Comparison of ENCODE assay signal across 8 mouse cellular contexts in genomic region chr7:19319906-19320305, GRCm38 (mm10). TPM values are rescaled to one million over a fixed set of nuclear protein-coding genes. Genes with fewer than 3 reads are reported as not detected.
DNase-seq lines count a peak whose midpoint lies in the region; ATAC-seq and TF ChIP-seq lines count a peak whose summit lies in the region.

No protein-coding gene starts in this region.

- H3K4me1 ChIP-seq in bone marrow macrophage, adult 2 months (ENCODE audit: control insufficient read depth, insufficient read depth, low read length) = peaks cover 49% of the 10 kb centered on the region
- peaks cover 17% of the 10 kb centered on the region for H3K4me1 ChIP-seq in embryonic facial prominence, embryonic 15.5 days
- H3K4me1 ChIP-seq in limb, embryonic 15.5 days = peaks cover 10% of the 10 kb centered on the region
- H3K4me1 ChIP-seq in midbrain, postnatal 0 days (ENCODE audit: insufficient read depth, low read length) = peaks cover 5% of the 10 kb centered on the region; the same call in 1 of the 2 replicates

- WGBS in embryonic facial prominence, embryonic 15.5 days = under 1% methylated on average over 41 of the region's 41 CpGs
- under 1% methylated on average over 41 of the region's 41 CpGs for WGBS in limb, embryonic 15.5 days
- WGBS in midbrain, postnatal 0 days = 0% methylated on average over 31 of the region's 41 CpGs

- peak overlapping the region; percentile 90 for H3K4me2 ChIP-seq in embryonic facial prominence, embryonic 15.5 days (replicated peaks)
- peak overlapping the region; percentile 87 for H3K4me2 ChIP-seq in limb, embryonic 15.5 days
- peak overlapping the region; percentile 79 for H3K4me2 ChIP-seq in midbrain, postnatal 0 days (ENCODE audit: low read depth, low read length, poor library complexity, severe bottlenecking)

- ATAC-seq in embryonic facial prominence, embryonic 15.5 days (ENCODE audit: insufficient number of reproducible peaks, low FRiP score, low TSS enrichment, low read depth) = peak; percentile 89
- ATAC-seq in limb, embryonic 15.5 days (ENCODE audit: insufficient number of reproducible peaks, low FRiP score, low TSS enrichment, low read depth) = peak; percentile 89
- peak; percentile 94 for ATAC-seq in midbrain, postnatal 0 days (ENCODE audit: low FRiP score)

- peaks cover 14% of the 10 kb centered on the region; the same call in 1 of the 2 replicates for H3K27me3 ChIP-seq in embryonic facial prominence, embryonic 15.5 days
- H3K27me3 ChIP-seq in limb, embryonic 15.5 days = peaks cover 22% of the 10 kb centered on the region; the same call in 1 of the 2 replicates
- no peaks in the 10 kb centered on the region for H3K27me3 ChIP-seq in midbrain, postnatal 0 days (ENCODE audit: insufficient read depth, low read length)

- H3K9ac ChIP-seq in embryonic facial prominence, embryonic 15.5 days = peak overlapping the region; percentile 33; the same call in 1 of the 2 replicates
- peak overlapping the region; percentile 28 for H3K9ac ChIP-seq in limb, embryonic 15.5 days
- peak overlapping the region; percentile 54 for H3K9ac ChIP-seq in midbrain, postnatal 0 days (replicated peaks; ENCODE audit: low read length, poor library complexity, severe bottlenecking)

- H3K9me3 ChIP-seq in embryonic facial prominence, embryonic 15.5 days (replicated peaks) = no peaks in the 10 kb centered on the region
- no peaks in the 10 kb centered on the region for H3K9me3 ChIP-seq in limb, embryonic 15.5 days
- H3K9me3 ChIP-seq in midbrain, postnatal 0 days (ENCODE audit: low read length) = no peaks in the 10 kb centered on the region

- peak overlapping the region; percentile 50 for H3K4me3 ChIP-seq in bone marrow macrophage, adult 2 months (ENCODE audit: insufficient read depth, low read length)
- H3K4me3 ChIP-seq in embryonic facial prominence, embryonic 15.5 days (replicated peaks) = peak overlapping the region; percentile 57
- H3K4me3 ChIP-seq in limb, embryonic 15.5 days = peak overlapping the region; percentile 53
- H3K4me3 ChIP-seq in midbrain, postnatal 0 days (ENCODE audit: low read depth, low read length) = peak overlapping the region; percentile 40

- DNase-seq in B cell, adult 2 months = peak; percentile 98
- DNase-seq in heart, adult 9 months (ENCODE audit: low spot score in 2 of 2) = peak; percentile 95 to 96
- DNase-seq in kidney, adult 9 months = peak; percentile 96
- DNase-seq in midbrain, postnatal 0 days (ENCODE audit: low spot score) = peak; percentile 98
- DNase-seq in spleen, postnatal 10 days (ENCODE audit: low spot score in 2 of 2) = peak; percentile 63 to 91

- H3K36me3 ChIP-seq in embryonic facial prominence, embryonic 15.5 days = no peaks in the 10 kb centered on the region
- no peaks in the 10 kb centered on the region for H3K36me3 ChIP-seq in limb, embryonic 15.5 days
- no peaks in the 10 kb centered on the region for H3K36me3 ChIP-seq in midbrain, postnatal 0 days (ENCODE audit: insufficient read depth, low read length)

- no peak for TF ChIP-seq POLR2A in bone marrow macrophage, adult 2 months (IDR thresholded peaks at IDR 0.05; ENCODE audit: borderline replicate concordance, low read depth, low read length)

- no peak for TF ChIP-seq CTCF in bone marrow macrophage, adult 2 months (IDR thresholded peaks at IDR 0.05; ENCODE audit: low read depth, low read length)
- TF ChIP-seq CTCF in midbrain, postnatal 0 days (IDR thresholded peaks at IDR 0.05) = peak; percentile 21; the same call in 1 of the 2 replicates

- H3K27ac ChIP-seq in bone marrow macrophage, adult 2 months (ENCODE audit: insufficient read depth, low read depth, low read length) = no peak overlapping the region
- no peak overlapping the region for H3K27ac ChIP-seq in embryonic facial prominence, embryonic 15.5 days (replicated peaks)
- peak overlapping the region; percentile 61 for H3K27ac ChIP-seq in limb, embryonic 15.5 days
- H3K27ac ChIP-seq in midbrain, postnatal 0 days (ENCODE audit: low read depth, low read length) = peak overlapping the region; percentile 65

RNA-seq across cellular contexts. Expression of gene Fosb, which starts 10.1 kb away (rescaled TPM):
- polyA plus RNA-seq in bone marrow macrophage, adult 2 months (2012; ENCODE audit: insufficient read depth, insufficient read length, missing spikeins) = 0.68 TPM in 1 of 2 replicates, not detected in the other
- 0.21 and 0.69 TPM in 2 replicates for polyA plus RNA-seq in embryonic facial prominence, embryonic 15.5 days (2015; fragmentation: Nextera tagmentation; extraction: Ambion mirVana)
- 0.29 and 0.41 TPM in 2 replicates for polyA plus RNA-seq in limb, embryonic 15.5 days (2015; fragmentation: Nextera tagmentation; extraction: Ambion mirVana)
- 0.38 and 0.66 TPM in 2 replicates for total RNA-seq in midbrain, postnatal 0 days (2014; rRNA removed)
- polyA plus RNA-seq in midbrain, postnatal 0 days (2015; fragmentation: Nextera tagmentation; extraction: Ambion mirVana) = 0.10 and 0.11 TPM in 2 replicates

RNA-seq across cellular contexts. Expression of gene Ercc1, which starts 24.7 kb away (rescaled TPM):
- 30.7 and 35.4 TPM in 2 replicates for polyA plus RNA-seq in bone marrow macrophage, adult 2 months (2012; ENCODE audit: insufficient read depth, insufficient read length, missing spikeins)
- 83.0 and 85.5 TPM in 2 replicates for polyA plus RNA-seq in embryonic facial prominence, embryonic 15.5 days (2015; fragmentation: Nextera tagmentation; extraction: Ambion mirVana)
- 75.7 and 75.9 TPM in 2 replicates for polyA plus RNA-seq in limb, embryonic 15.5 days (2015; fragmentation: Nextera tagmentation; extraction: Ambion mirVana)
- total RNA-seq in midbrain, postnatal 0 days (2014; rRNA removed) = 50.3 and 71.4 TPM in 2 replicates
- polyA plus RNA-seq in midbrain, postnatal 0 days (2015; fragmentation: Nextera tagmentation; extraction: Ambion mirVana) = 67.7 and 71.0 TPM in 2 replicates

RNA-seq across cellular contexts. Expression of gene Rtn2, which starts 37.5 kb away (rescaled TPM):
- 1.4 and 2.0 TPM in 2 replicates for polyA plus RNA-seq in bone marrow macrophage, adult 2 months (2012; ENCODE audit: insufficient read depth, insufficient read length, missing spikeins)
- 39.2 and 41.9 TPM in 2 replicates for polyA plus RNA-seq in embryonic facial prominence, embryonic 15.5 days (2015; fragmentation: Nextera tagmentation; extraction: Ambion mirVana)
- polyA plus RNA-seq in limb, embryonic 15.5 days (2015; fragmentation: Nextera tagmentation; extraction: Ambion mirVana) = 21.4 and 48.2 TPM in 2 replicates
- total RNA-seq in midbrain, postnatal 0 days (2014; rRNA removed) = 160 and 172 TPM in 2 replicates
- 104 and 107 TPM in 2 replicates for polyA plus RNA-seq in midbrain, postnatal 0 days (2015; fragmentation: Nextera tagmentation; extraction: Ambion mirVana)

RNA-seq across cellular contexts. Expression of gene Cd3eap, which starts 39.4 kb away (rescaled TPM):
- polyA plus RNA-seq in bone marrow macrophage, adult 2 months (2012; ENCODE audit: insufficient read depth, insufficient read length, missing spikeins) = 7.8 and 8.4 TPM in 2 replicates
- polyA plus RNA-seq in embryonic facial prominence, embryonic 15.5 days (2015; fragmentation: Nextera tagmentation; extraction: Ambion mirVana) = 30.4 and 32.0 TPM in 2 replicates
- 32.9 and 34.2 TPM in 2 replicates for polyA plus RNA-seq in limb, embryonic 15.5 days (2015; fragmentation: Nextera tagmentation; extraction: Ambion mirVana)
- 8.7 and 14.0 TPM in 2 replicates for total RNA-seq in midbrain, postnatal 0 days (2014; rRNA removed)
- polyA plus RNA-seq in midbrain, postnatal 0 days (2015; fragmentation: Nextera tagmentation; extraction: Ambion mirVana) = 21.5 and 21.6 TPM in 2 replicates

RNA-seq across cellular contexts. Expression of gene Ppp1r13l, which starts 39.6 kb away (rescaled TPM):
- polyA plus RNA-seq in bone marrow macrophage, adult 2 months (2012; ENCODE audit: insufficient read depth, insufficient read length, missing spikeins) = 1.6 and 4.0 TPM in 2 replicates
- 17.2 and 22.7 TPM in 2 replicates for polyA plus RNA-seq in embryonic facial prominence, embryonic 15.5 days (2015; fragmentation: Nextera tagmentation; extraction: Ambion mirVana)
- polyA plus RNA-seq in limb, embryonic 15.5 days (2015; fragmentation: Nextera tagmentation; extraction: Ambion mirVana) = 20.0 and 24.8 TPM in 2 replicates
- total RNA-seq in midbrain, postnatal 0 days (2014; rRNA removed) = 0.52 and 1.0 TPM in 2 replicates
- 1.5 and 2.0 TPM in 2 replicates for polyA plus RNA-seq in midbrain, postnatal 0 days (2015; fragmentation: Nextera tagmentation; extraction: Ambion mirVana)

Comparison
In these comparisons a context has a peak if more than half of its experiments do, and no peak if none do; other contexts are left out.
1. H3K27ac ChIP-seq: peak in limb, embryonic 15.5 days (single experiment) and midbrain, postnatal 0 days (single experiment); none in bone marrow macrophage, adult 2 months (single experiment) and embryonic facial prominence, embryonic 15.5 days (single experiment).
2. Peak in every context shown above with its lines, with median percentiles within 50 percentile points of each other: DNase-seq, H3K4me3 ChIP-seq, ATAC-seq, H3K4me2 ChIP-seq and H3K9ac ChIP-seq.